Mouse (Mus musculus) splenic B cell, adult 2 months (primary cell): ENCODE results near the gene Mettl16.

Experiments used
- DNase-seq: peaks from one replicate; pipeline ENCODE4 v3.0.0-alpha.2; 2011; ENCODE audit warnings: low read depth, low spot score
- H3K27me3 ChIP-seq: 2 replicates; pipeline ENCODE4 v1.6.1; 2012; ENCODE audit warnings: mild to moderate bottlenecking, low read length, moderate library complexity, mixed read lengths; ENCODE audit not compliant: control insufficient read depth, poor library complexity, insufficient read depth, severe bottlenecking
- H3K36me3 ChIP-seq: 2 replicates; pipeline ENCODE4 v1.6.1; 2012; ENCODE audit warnings: mild to moderate bottlenecking, low read length, moderate library complexity, mixed read lengths; ENCODE audit not compliant: control insufficient read depth, poor library complexity, insufficient read depth, severe bottlenecking

Mettl16 gene

DNA sequence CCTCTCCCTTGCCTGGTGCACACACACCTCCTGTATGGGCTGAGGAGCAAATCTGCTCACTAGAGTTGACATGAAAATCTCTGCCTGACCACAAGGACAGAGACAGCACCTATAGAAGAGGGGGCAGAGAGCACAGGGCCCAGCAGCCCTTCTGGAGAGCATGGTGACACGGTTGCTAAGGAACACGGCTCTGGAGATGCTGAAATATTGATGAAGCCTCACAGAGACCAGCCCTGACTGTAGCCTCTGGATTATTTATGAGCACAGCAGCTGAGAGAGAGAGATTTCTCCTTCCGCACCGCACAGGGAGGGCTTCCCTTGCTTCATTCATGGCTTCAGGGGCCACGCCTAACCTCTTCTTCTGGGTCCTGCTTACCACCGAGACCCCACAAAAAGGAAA lies 99.0 kb downstream of the Mettl16 start:
- Histone ChIP-seq H3K36me3 (no peaks in the 10 kb centered on the region), H3K27me3 (no peaks in the 10 kb centered on the region)
- DNase-seq = no peak

DNA sequence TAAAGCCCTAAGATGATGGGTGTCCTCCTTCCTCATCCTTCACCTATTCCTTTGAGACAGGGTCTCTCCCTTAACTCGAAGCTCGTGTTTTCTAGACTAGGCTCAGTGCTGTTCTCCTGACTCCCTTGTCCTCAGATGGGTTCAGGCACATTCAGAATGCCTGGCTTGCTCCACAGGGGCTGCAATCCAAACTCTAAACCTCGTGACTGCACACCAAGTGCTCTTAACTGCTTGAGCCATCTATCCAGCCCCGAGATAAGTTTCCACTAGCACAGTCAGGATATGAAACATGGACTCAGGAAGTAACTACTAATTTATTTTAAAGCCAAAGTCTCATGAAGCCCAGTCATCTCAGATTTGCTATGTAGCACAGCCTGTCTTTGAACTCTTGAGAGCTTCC lies 99.9 kb downstream of the Mettl16 start:
- no peaks in the 10 kb centered on the region for H3K36me3 ChIP-seq
- no peaks in the 10 kb centered on the region for H3K27me3 ChIP-seq
- DNase-seq = no peak

DNA sequence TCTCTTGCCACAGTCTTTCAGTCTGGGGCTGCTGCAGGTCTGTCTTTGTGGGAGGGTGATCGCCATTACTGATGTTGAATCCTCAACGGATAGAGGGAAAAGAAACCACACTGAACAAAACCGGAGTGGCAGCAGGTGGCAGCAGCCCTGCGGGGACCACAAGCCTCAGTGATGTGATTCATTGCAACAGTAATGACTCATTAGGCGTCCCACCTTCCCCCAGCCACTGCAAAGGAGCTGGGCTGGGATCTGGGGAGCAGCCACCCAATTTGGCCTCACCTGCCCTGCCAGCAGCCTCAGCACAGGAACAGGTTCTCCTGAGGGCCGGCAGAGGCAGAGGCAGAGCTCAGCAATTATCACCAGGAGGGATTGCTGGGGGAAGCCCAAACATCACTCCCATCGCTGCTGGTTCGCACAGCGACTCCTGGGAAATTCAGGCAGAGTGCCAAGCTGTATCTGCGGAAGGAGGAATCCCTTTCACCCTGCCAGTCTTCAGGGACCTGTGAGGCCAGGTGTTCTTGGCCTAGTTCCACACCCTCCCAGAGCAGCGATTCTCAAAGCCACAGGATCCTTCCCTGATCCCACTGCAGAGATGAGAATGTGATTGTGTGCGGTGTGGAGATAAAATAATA lies 100.5 kb downstream of the Mettl16 start:
- Histone ChIP-seq H3K27me3 (no peaks in the 10 kb centered on the region), H3K36me3 (no peaks in the 10 kb centered on the region)
- no peak for DNase-seq

GRCm38 (mm10) chr11:74874630-74875029 lies 104.0 kb downstream of the Mettl16 start:
- no peaks in the 10 kb centered on the region for H3K36me3 ChIP-seq
- no peak for DNase-seq
- H3K27me3 ChIP-seq = no peaks in the 10 kb centered on the region

DNA sequence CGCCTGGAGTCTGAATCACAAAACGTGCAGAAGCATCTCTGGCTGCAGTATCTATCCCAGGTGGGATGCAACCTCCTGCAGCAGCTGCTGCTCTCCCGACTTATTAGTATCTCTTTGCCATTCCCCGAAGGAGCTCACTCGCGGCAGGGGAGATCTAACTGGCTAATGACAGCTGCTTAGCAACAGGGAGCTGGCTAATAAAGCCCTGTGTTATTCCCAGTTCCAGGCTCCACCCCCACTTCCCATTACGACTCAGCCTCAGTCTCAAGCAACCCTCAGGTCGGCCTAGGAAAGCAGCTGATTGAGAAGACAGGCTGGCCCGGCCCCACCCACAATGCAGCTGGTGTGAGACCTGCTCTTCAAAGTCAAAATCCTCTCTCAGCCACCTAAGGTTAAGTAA lies 106.2 kb downstream of the Mettl16 start:
- Histone ChIP-seq H3K27me3 (no peaks in the 10 kb centered on the region), H3K36me3 (no peaks in the 10 kb centered on the region)
- DNase-seq = no peak
